Mouse (Mus musculus) monocyte, adult 59 days (primary cell): Measurements from ENCODE around the gene Olfr1167. TPM values are rescaled to one million over a fixed set of nuclear protein-coding genes. Genes with fewer than 3 reads are reported as not detected.

Experiments used
- total RNA-seq, 2 experiments: library from RNA; stranded (reverse); gene quantifications; one replicate each; pipeline ENCODE4 v1.2.4; 2023

Olfr1167 gene
- not detected for total RNA-seq

GRCm38 (mm10) chr2:88155093-88155492 is at the start of gene Olfr1167:
TSS of gene Olfr1167 (minus strand) at chr2:88155193.

DNA sequence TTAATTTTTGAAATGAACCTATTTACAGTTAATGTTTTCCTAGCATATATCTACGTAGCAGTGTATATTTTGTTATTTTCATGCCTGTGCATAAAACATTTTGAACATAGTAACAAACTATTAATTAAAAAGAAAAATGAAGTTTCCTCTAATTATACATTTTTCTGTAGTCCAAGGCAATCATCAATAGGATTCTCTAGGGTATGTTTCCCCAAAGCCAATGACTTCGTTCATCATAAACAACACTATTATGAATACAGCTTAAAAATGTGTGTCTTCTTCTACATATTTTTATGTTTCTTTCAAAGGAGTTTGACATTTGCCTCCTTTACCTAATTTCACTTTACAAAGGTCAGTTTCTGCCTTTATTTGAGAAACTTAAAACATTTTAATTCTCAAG is 26.6 kb upstream of the Olfr1167 start, which contains the start of gene Olfr1168:
TSS of gene Olfr1168 (plus strand) at position 301 of the 400 bp plus-strand sequence.

DNA sequence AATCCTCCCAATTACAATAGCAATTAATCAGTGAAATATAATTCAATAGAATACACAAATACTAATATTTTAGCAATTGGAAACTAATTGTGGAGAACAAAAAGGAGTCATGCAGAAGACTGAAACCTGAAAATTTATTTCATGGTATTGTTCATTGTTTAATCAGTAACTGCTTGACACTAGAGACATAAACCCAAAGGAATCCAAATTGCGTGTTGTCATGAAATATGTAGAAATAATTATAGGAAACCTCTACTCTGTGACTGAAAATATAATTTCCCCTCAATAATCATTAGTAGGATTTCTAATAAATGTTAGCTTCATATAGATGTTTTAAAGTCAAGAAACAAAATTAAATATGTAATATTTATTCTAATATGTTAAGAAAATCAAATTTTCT is 26.8 kb downstream of the Olfr1167 start, which contains the start of gene Olfr1166:
TSS of gene Olfr1166 (minus strand) at position 101 of the 400 bp plus-strand sequence.

Other genes with a start within 250 kb of the Olfr1167 start
- not detected for gene Olfr1155, start 210.1 kb downstream of the Olfr1167 start, total RNA-seq
- gene Olfr1156, start 202.1 kb downstream of the Olfr1167 start, total RNA-seq: not detected
- not detected for gene Olfr1157, start 186.9 kb downstream of the Olfr1167 start, total RNA-seq
- not detected for gene Olfr74, start 180.5 kb downstream of the Olfr1167 start, total RNA-seq
- not detected for gene Olfr1158, start 165.1 kb downstream of the Olfr1167 start, total RNA-seq
- gene Olfr1160, start 146.9 kb downstream of the Olfr1167 start, total RNA-seq: not detected
- gene Olfr1161, start 132.4 kb downstream of the Olfr1167 start, total RNA-seq: not detected
- not detected for gene Olfr73, start 117.5 kb downstream of the Olfr1167 start, total RNA-seq
- not detected for gene Olfr1162, start 104.1 kb downstream of the Olfr1167 start, total RNA-seq
- gene Olfr1163, start 83.4 kb downstream of the Olfr1167 start, total RNA-seq: not detected
- gene Olfr1164, start 61.2 kb downstream of the Olfr1167 start, total RNA-seq: not detected
- not detected for gene Olfr1166, start 26.9 kb downstream of the Olfr1167 start, total RNA-seq
- gene Olfr1168, start 26.7 kb upstream of the Olfr1167 start, total RNA-seq: not detected
- gene Olfr1170, start 73.1 kb upstream of the Olfr1167 start, total RNA-seq: not detected
- gene Olfr1173, start 124.7 kb upstream of the Olfr1167 start, total RNA-seq: under 1 TPM in 1 of 2 experiments, not detected in 1; 0.08 TPM
- not detected for gene Olfr1174-ps, start 159.9 kb upstream of the Olfr1167 start, total RNA-seq
- gene Olfr1175-ps, start 172.0 kb upstream of the Olfr1167 start, total RNA-seq: not detected
- gene Olfr1176, start 181.5 kb upstream of the Olfr1167 start, total RNA-seq: not detected
- not detected for gene Olfr1177-ps, start 191.3 kb upstream of the Olfr1167 start, total RNA-seq
- gene Olfr1178, start 231.9 kb upstream of the Olfr1167 start, total RNA-seq: not detected